Mouse (Mus musculus): ENCODE results near the gene Bicd2.

GRCm38 (mm10) chr13:49358184-49358583 lies 16.8 kb downstream of the Bicd2 start:
- TF ChIP-seq EP300 (IDR thresholded peaks at IDR 0.05; ENCODE audit: low read depth): no peak
- TF ChIP-seq CTCF (IDR thresholded peaks at IDR 0.05; ENCODE audit: low read depth): no peak
